Mouse (Mus musculus): Measurements from ENCODE around the gene Paqr6. TPM values are rescaled to one million over a fixed set of nuclear protein-coding genes. Genes with fewer than 3 reads are reported as not detected.

Paqr6 gene
- polyA plus RNA-seq (2012; rRNA removed): 4.3 and 4.4 TPM in 2 replicates

DNA sequence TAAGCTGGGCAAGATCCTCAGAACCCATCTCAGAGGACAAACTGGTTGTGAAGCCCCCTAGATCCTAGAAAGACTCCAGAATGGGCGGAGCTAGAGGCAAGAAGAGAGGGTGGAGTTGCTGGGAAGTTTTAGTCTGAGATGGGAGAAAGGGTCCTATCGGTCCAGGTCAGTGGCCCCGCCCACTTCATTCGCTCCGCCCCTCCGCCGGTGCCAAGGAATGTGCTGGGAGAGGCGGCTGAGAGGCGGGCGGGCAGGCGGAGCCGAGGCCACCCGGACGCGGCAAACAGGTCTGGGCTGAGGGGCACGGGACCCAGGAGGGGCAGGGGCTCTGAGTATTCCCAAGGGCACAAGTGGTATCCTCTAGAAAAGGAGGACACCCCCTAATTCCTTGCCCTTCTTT lies at the start of gene Paqr6:
TSS of gene Paqr6 (plus strand) at position 248 of the 400 bp plus-strand sequence.
- H3K4me3 ChIP-seq (ENCODE audit: extremely low read depth, insufficient read depth, insufficient read length): no peak within 1 kb of the TSS
- DNase-seq (ENCODE audit: low read depth in 1 of 2, low spot score in 2 of 2): no peak

GRCm38 (mm10) chr3:88324951-88325405 lies 39.4 kb upstream of the Paqr6 start, which contains the start of gene Glmp:
TSS of gene Glmp (plus strand) at chr3:88325023.
- H3K4me3 ChIP-seq (ENCODE audit: extremely low read depth, insufficient read depth, insufficient read length): peak within 1 kb of the TSS; percentile 70
- DNase-seq (ENCODE audit: low read depth in 1 of 2, low spot score in 2 of 2): peak; percentile 34 to 42
- H3K27me3 ChIP-seq (ENCODE audit: control insufficient read depth, insufficient read depth, low read length): no peaks in the 10 kb centered on the region
- H3K36me3 ChIP-seq (ENCODE audit: control insufficient read depth, insufficient read depth, low read length): peaks cover 37% of the 10 kb centered on the region
- WGBS: under 1% methylated on average over 10 of the region's 10 CpGs
- TF ChIP-seq POLR2A (IDR thresholded peaks at IDR 0.05; ENCODE audit: low read depth, low read length) (no peak; the same call in 1 of the 2 replicates), CTCF (IDR thresholded peaks at IDR 0.05; ENCODE audit: extremely low read depth, insufficient read depth, insufficient read length, insufficient replicate concordance) (no peak)
- peaks cover 9% of the 10 kb centered on the region; the same call in 1 of the 2 replicates for H3K4me1 ChIP-seq (ENCODE audit: control insufficient read depth, insufficient read depth, insufficient read length)
- 0 out of 2 replicates have a peak within 1 kb of the TSS, but pooled peaks have one; percentile 6 for H3K27ac ChIP-seq (ENCODE audit: insufficient read depth, low read length)

More for the DNA sequence above, at the start of gene Paqr6:
- H3K4me1 ChIP-seq (ENCODE audit: control insufficient read depth, insufficient read depth, insufficient read length): no peaks in the 10 kb centered on the region
- peaks cover 27% of the 10 kb centered on the region for H3K36me3 ChIP-seq (ENCODE audit: control insufficient read depth, insufficient read depth, low read length)
- H3K27ac ChIP-seq (ENCODE audit: insufficient read depth, low read length): peak within 1 kb of the TSS; percentile 5; the same call in 1 of the 2 replicates
- TF ChIP-seq POLR2A (IDR thresholded peaks at IDR 0.05; ENCODE audit: low read depth, low read length) (no peak), CTCF (IDR thresholded peaks at IDR 0.05; ENCODE audit: extremely low read depth, insufficient read depth, insufficient read length, insufficient replicate concordance) (no peak)
- WGBS: 42% methylated on average over 14 of the region's 16 CpGs
- H3K27me3 ChIP-seq (ENCODE audit: control insufficient read depth, insufficient read depth, low read length): no peaks in the 10 kb centered on the region

DNA sequence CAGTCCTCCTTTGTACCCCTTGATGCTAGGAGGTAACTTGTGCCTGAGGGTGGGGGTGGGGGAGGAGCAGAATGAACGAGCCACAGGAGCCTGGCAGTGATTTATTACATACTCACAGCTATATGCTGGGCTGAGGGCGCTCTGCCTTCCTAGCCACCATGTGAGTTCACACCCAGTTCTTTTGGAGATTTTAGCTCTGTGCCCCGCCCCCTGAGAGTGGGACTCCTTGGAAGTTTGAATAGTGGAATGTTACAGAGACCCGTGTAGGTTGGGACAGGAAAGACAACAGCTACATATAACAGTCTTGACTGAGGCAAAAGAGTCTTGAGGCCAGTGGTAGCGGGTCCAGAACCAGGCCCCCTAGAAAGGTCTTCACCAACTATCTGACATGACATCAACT lies 35.4 kb upstream of the Paqr6 start:
- DNase-seq (ENCODE audit: low read depth in 1 of 2, low spot score in 2 of 2): no peak
- peaks cover 14% of the 10 kb centered on the region for H3K36me3 ChIP-seq (ENCODE audit: control insufficient read depth, insufficient read depth, low read length)
- H3K27me3 ChIP-seq (ENCODE audit: control insufficient read depth, insufficient read depth, low read length): no peaks in the 10 kb centered on the region
- TF ChIP-seq POLR2A (IDR thresholded peaks at IDR 0.05; ENCODE audit: low read depth, low read length): no peak
- H3K27ac ChIP-seq (ENCODE audit: insufficient read depth, low read length): no peak overlapping the region
- 83% methylated on average over 5 of the region's 5 CpGs for WGBS
- H3K4me1 ChIP-seq (ENCODE audit: control insufficient read depth, insufficient read depth, insufficient read length): peaks cover 9% of the 10 kb centered on the region; the same call in 1 of the 2 replicates
- H3K4me3 ChIP-seq (ENCODE audit: extremely low read depth, insufficient read depth, insufficient read length): no peak overlapping the region

DNA sequence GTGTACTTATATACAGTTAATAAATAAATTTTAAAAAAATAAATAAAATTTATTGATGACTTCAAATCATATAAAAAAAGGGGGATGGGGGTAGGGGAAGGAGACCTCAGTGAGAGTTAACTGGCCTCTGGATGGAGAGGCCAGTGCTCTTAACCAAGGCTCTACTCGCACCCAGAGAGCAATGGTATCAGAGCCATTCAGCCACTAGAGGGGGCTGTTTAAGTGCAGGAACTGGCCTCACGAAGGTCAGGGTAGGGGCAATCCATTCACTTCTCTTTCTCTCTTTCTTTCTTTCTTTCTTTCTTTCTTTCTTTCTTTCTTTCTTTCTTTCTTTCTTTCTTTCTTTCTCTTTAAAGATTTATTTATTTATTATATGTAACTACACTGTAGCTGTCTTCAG lies 33.1 kb upstream of the Paqr6 start:
- H3K27ac ChIP-seq (ENCODE audit: insufficient read depth, low read length): no peak overlapping the region
- no peak overlapping the region for H3K4me3 ChIP-seq (ENCODE audit: extremely low read depth, insufficient read depth, insufficient read length)
- H3K36me3 ChIP-seq (ENCODE audit: control insufficient read depth, insufficient read depth, low read length): peaks cover 14% of the 10 kb centered on the region
- peaks cover 2% of the 10 kb centered on the region; the same call in 1 of the 2 replicates for H3K4me1 ChIP-seq (ENCODE audit: control insufficient read depth, insufficient read depth, insufficient read length)
- H3K27me3 ChIP-seq (ENCODE audit: control insufficient read depth, insufficient read depth, low read length): no peaks in the 10 kb centered on the region
- 1% methylated on average over 2 of the region's 2 CpGs for WGBS
- TF ChIP-seq CTCF (IDR thresholded peaks at IDR 0.05; ENCODE audit: extremely low read depth, insufficient read depth, insufficient read length, insufficient replicate concordance) (peak; percentile 74; the same call in 1 of the 2 replicates), POLR2A (IDR thresholded peaks at IDR 0.05; ENCODE audit: low read depth, low read length) (no peak)
- DNase-seq (ENCODE audit: low read depth in 1 of 2, low spot score in 2 of 2): peak; percentile 39 to 53

- Histone ChIP-seq H3K27me3 (ENCODE audit: control insufficient read depth, insufficient read depth, low read length) (no peaks in the 10 kb centered on the region), H3K36me3 (ENCODE audit: control insufficient read depth, insufficient read depth, low read length) (peaks cover 3% of the 10 kb centered on the region; the same call in 1 of the 2 replicates), H3K27ac (ENCODE audit: insufficient read depth, low read length) (no peak overlapping the region), H3K4me1 (ENCODE audit: control insufficient read depth, insufficient read depth, insufficient read length) (peaks cover 6% of the 10 kb centered on the region; the same call in 1 of the 2 replicates), H3K4me3 (ENCODE audit: extremely low read depth, insufficient read depth, insufficient read length) (no peak overlapping the region)
- DNase-seq (ENCODE audit: low read depth in 1 of 2, low spot score in 2 of 2): no peak
- no peak for TF ChIP-seq POLR2A (IDR thresholded peaks at IDR 0.05; ENCODE audit: low read depth, low read length)
- WGBS: 90% methylated on average over 12 of the region's 12 CpGs
These were observed 30.2 kb upstream of the Paqr6 start for GRCm38 (mm10) chr3:88334029-88334658.

GRCm38 (mm10) chr3:88334902-88335435 lies 29.4 kb upstream of the Paqr6 start:
- no peak for TF ChIP-seq POLR2A (IDR thresholded peaks at IDR 0.05; ENCODE audit: low read depth, low read length)
- no peak for TF ChIP-seq CTCF (IDR thresholded peaks at IDR 0.05; ENCODE audit: extremely low read depth, insufficient read depth, insufficient read length, insufficient replicate concordance)
- DNase-seq (ENCODE audit: low read depth in 1 of 2, low spot score in 2 of 2): no peak
- Histone ChIP-seq H3K4me3 (ENCODE audit: extremely low read depth, insufficient read depth, insufficient read length) (no peak overlapping the region; the same call in 1 of the 2 replicates), H3K4me1 (ENCODE audit: control insufficient read depth, insufficient read depth, insufficient read length) (peaks cover 6% of the 10 kb centered on the region; the same call in 1 of the 2 replicates), H3K27ac (ENCODE audit: insufficient read depth, low read length) (0 out of 2 replicates have a peak overlapping the region, but pooled peaks have one; percentile 89), H3K27me3 (ENCODE audit: control insufficient read depth, insufficient read depth, low read length) (no peaks in the 10 kb centered on the region), H3K36me3 (ENCODE audit: control insufficient read depth, insufficient read depth, low read length) (no peaks in the 10 kb centered on the region)
- 20% methylated on average over 3 of the region's 3 CpGs for WGBS
